Mouse (Mus musculus) kidney, embryonic 14.5 days (tissue): ENCODE measurements around the gene Tbx2. TPM values are rescaled to one million over a fixed set of nuclear protein-coding genes. Genes with fewer than 3 reads are reported as not detected.

Experiments used
- ATAC-seq: fragments of 200-750 bp; cut with Nextera tagmentation; 2 replicates; pipeline ENCODE4 v1.8.0; 2017; ENCODE audit warnings: moderate number of reproducible peaks, mild to moderate bottlenecking, moderate TSS enrichment, moderate library complexity; ENCODE audit not compliant: low FRiP score, low TSS enrichment
- H3K27ac ChIP-seq: fragments of 300-500 bp; sonication (generic); 2 replicates; pipeline ENCODE4 v1.5.1; 2014; ENCODE audit warnings: low read depth, mild to moderate bottlenecking, low read length, moderate library complexity, mixed read lengths
- H3K27me3 ChIP-seq: fragments of 300-500 bp; sonication (generic); 2 replicates; pipeline ENCODE4 v1.6.1; 2014; ENCODE audit warnings: mild to moderate bottlenecking, low read length; ENCODE audit not compliant: control insufficient read depth, insufficient read depth
- H3K36me3 ChIP-seq: fragments of 300-500 bp; sonication (generic); 2 replicates; pipeline ENCODE4 v1.6.1; 2014; ENCODE audit warnings: low read length, mixed read lengths; ENCODE audit not compliant: control insufficient read depth, insufficient read depth
- H3K4me1 ChIP-seq: fragments of 300-500 bp; sonication (generic); 2 replicates; pipeline ENCODE4 v1.6.1; 2014; ENCODE audit warnings: low read length, mixed read lengths; ENCODE audit not compliant: control insufficient read depth, insufficient read depth
- H3K4me2 ChIP-seq: fragments of 300-500 bp; sonication (generic); replicated peaks from 2 replicates; pipeline ENCODE4 v1.6.1; 2014; ENCODE audit warnings: low read depth, mild to moderate bottlenecking, low read length
- H3K4me3 ChIP-seq: fragments of 300-500 bp; sonication (generic); 2 replicates; pipeline ENCODE4 v1.5.1; 2014; ENCODE audit warnings: mild to moderate bottlenecking, low read length
- H3K9ac ChIP-seq: fragments of 300-500 bp; sonication (generic); 2 replicates; pipeline ENCODE4 v1.6.1; 2014; ENCODE audit warnings: low read depth, mild to moderate bottlenecking, low read length, moderate library complexity
- H3K9me3 ChIP-seq: fragments of 300-500 bp; sonication (generic); 2 replicates; pipeline ENCODE4 v1.6.1; 2016; ENCODE audit warnings: low read length; ENCODE audit not compliant: control insufficient read depth
- WGBS: fragments of 180-500 bp; shearing (Covaris S2); extraction: QIAGEN DNeasy Blood & Tissue Kit; methylation state at CpG from one replicate; pipeline ENCODE4 v1.1.7; 2014; 5-methylcytosine and 5-hydroxymethylcytosine counted together
- polyA plus RNA-seq: library from polyadenylated mRNA; unstranded; fragments of >200 nt; fragmentation: Nextera tagmentation; extraction: Ambion mirVana; gene quantifications from 2 replicates; pipeline ENCODE4 v1.2.1, GENCODE M21; 2014

The Tbx2 gene
- polyA plus RNA-seq, 1 experiment from 2014 or later, result 18.2 TPM

GRCm38 (mm10) chr11:85829520-85830440 lies 2.6 kb upstream of the Tbx2 start:
- H3K4me3 ChIP-seq, result peak overlapping the region; percentile 73
- WGBS, result 1% methylated on average over 59 of the region's 61 CpGs
- H3K9ac ChIP-seq, result peak overlapping the region; percentile 71
- H3K27ac ChIP-seq, result peak overlapping the region; percentile 88
- peaks cover 29% of the 10 kb centered on the region for H3K27me3 ChIP-seq
- H3K4me2 ChIP-seq, result peak overlapping the region; percentile 78
- H3K4me1 ChIP-seq, result peaks cover 47% of the 10 kb centered on the region
- H3K9me3 ChIP-seq, result no peaks in the 10 kb centered on the region
- ATAC-seq, result peak; percentile 17
- H3K36me3 ChIP-seq, result peaks cover 3% of the 10 kb centered on the region

- Histone ChIP-seq H3K36me3 (peaks cover 11% of the 10 kb centered on the region), H3K27me3 (peaks cover 38% of the 10 kb centered on the region), H3K4me2 (peak overlapping the region; percentile 78), H3K4me3 (peak overlapping the region; percentile 73), H3K4me1 (peaks cover 36% of the 10 kb centered on the region), H3K9ac (peak overlapping the region; percentile 71), H3K9me3 (no peaks in the 10 kb centered on the region), H3K27ac (peak overlapping the region; percentile 88)
- 3% methylated on average over 17 of the region's 17 CpGs for WGBS
- ATAC-seq, result no peak
Measured at GRCm38 (mm10) chr11:85830901-85831341, 1.4 kb upstream of the Tbx2 start.

GRCm38 (mm10) chr11:85831656-85832230 lies 608 bp upstream of the Tbx2 start:
- Histone ChIP-seq H3K27me3 (peaks cover 42% of the 10 kb centered on the region; the same call in 1 of the 2 replicates), H3K27ac (peak overlapping the region; percentile 88), H3K4me2 (peak overlapping the region; percentile 78), H3K9ac (peak overlapping the region; percentile 71), H3K4me3 (peak overlapping the region; percentile 73), H3K9me3 (no peaks in the 10 kb centered on the region), H3K4me1 (peaks cover 29% of the 10 kb centered on the region), H3K36me3 (peaks cover 14% of the 10 kb centered on the region)
- ATAC-seq, result no peak
- WGBS, result under 1% methylated on average over 33 of the region's 33 CpGs

GRCm38 (mm10) chr11:85833081-85833521 lies 750 bp downstream of the Tbx2 start:
- WGBS, result 0% methylated on average over 30 of the region's 54 CpGs
- peak overlapping the region; percentile 88 for H3K27ac ChIP-seq
- H3K4me3 ChIP-seq, result peak overlapping the region; percentile 73
- peaks cover 41% of the 10 kb centered on the region; the same call in 1 of the 2 replicates for H3K27me3 ChIP-seq
- H3K36me3 ChIP-seq, result peaks cover 25% of the 10 kb centered on the region
- peak overlapping the region; percentile 97 for H3K9ac ChIP-seq
- H3K4me1 ChIP-seq, result peaks cover 25% of the 10 kb centered on the region
- no peaks in the 10 kb centered on the region for H3K9me3 ChIP-seq
- ATAC-seq, result no peak
- peak overlapping the region; percentile 78 for H3K4me2 ChIP-seq

GRCm38 (mm10) chr11:85833761-85834385 lies 1.5 kb downstream of the Tbx2 start:
- H3K27me3 ChIP-seq, result peaks cover 39% of the 10 kb centered on the region; the same call in 1 of the 2 replicates
- H3K4me1 ChIP-seq, result peaks cover 21% of the 10 kb centered on the region
- peak overlapping the region; percentile 73 for H3K4me3 ChIP-seq
- peak overlapping the region; percentile 88 for H3K27ac ChIP-seq
- H3K9me3 ChIP-seq, result no peaks in the 10 kb centered on the region
- H3K4me2 ChIP-seq, result peak overlapping the region; percentile 78
- 2% methylated on average over 11 of the region's 11 CpGs for WGBS
- ATAC-seq, result no peak
- H3K36me3 ChIP-seq, result peaks cover 30% of the 10 kb centered on the region
- peak overlapping the region; percentile 97 for H3K9ac ChIP-seq

- 7% methylated on average over 17 of the region's 17 CpGs for WGBS
- peak overlapping the region; percentile 88 for H3K27ac ChIP-seq
Measured at GRCm38 (mm10) chr11:85834386-85834931, 2.1 kb downstream of the Tbx2 start.

GRCm38 (mm10) chr11:85835001-85835752 lies 2.8 kb downstream of the Tbx2 start:
- ATAC-seq, result no peak
- Histone ChIP-seq H3K4me1 (peaks cover 8% of the 10 kb centered on the region), H3K4me2 (peak overlapping the region; percentile 78), H3K27me3 (peaks cover 35% of the 10 kb centered on the region), H3K27ac (peak overlapping the region; percentile 88), H3K4me3 (peak overlapping the region; percentile 73), H3K9ac (peak overlapping the region; percentile 97), H3K36me3 (peaks cover 30% of the 10 kb centered on the region), H3K9me3 (no peaks in the 10 kb centered on the region)
- WGBS, result 11% methylated on average over 9 of the region's 9 CpGs

More at GRCm38 (mm10) chr11:85834386-85834931, 2.1 kb downstream of the Tbx2 start:
- H3K4me3 ChIP-seq, result peak overlapping the region; percentile 73
- peaks cover 15% of the 10 kb centered on the region for H3K4me1 ChIP-seq
- H3K27me3 ChIP-seq, result peaks cover 34% of the 10 kb centered on the region; the same call in 1 of the 2 replicates
- H3K36me3 ChIP-seq, result peaks cover 30% of the 10 kb centered on the region
- peak overlapping the region; percentile 78 for H3K4me2 ChIP-seq
- H3K9me3 ChIP-seq, result no peaks in the 10 kb centered on the region
- ATAC-seq, result no peak
- peak overlapping the region; percentile 97 for H3K9ac ChIP-seq
